Mouse (Mus musculus): Measurements from ENCODE around the gene Otp.

Otp gene

DNA sequence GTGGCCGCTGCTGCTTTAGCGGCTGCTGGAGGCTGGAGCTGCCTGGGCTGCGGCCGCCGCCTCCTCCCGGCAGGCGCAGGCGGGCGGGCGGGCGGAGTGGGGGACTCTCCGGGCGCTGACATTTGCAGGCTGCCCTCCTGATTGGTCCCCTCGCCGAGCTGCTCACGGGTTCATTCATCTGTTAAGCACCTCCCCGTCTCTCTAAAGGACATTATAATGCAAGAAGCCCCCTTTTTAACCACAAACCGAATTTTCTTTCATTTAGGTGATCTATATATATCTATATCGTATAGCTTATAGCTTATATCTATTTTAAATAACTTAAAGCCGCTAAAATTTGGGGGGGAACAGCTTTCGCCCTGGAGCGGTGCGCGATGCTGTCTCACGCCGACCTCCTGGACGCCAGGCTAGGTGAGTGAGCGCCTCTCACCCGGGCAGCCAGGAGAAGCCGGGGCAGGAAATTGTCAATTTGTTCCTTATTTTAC is at the start of gene Otp:
TSS of gene Otp (plus strand) at position 207 of the 485 bp plus-strand sequence.
- in situ Hi-C loops (cut with MboI, MseI), result loop anchor here (10.0 kb wide), 1 partner anchor 161 kb away; no protein-coding TSS in a partner anchor

DNA sequence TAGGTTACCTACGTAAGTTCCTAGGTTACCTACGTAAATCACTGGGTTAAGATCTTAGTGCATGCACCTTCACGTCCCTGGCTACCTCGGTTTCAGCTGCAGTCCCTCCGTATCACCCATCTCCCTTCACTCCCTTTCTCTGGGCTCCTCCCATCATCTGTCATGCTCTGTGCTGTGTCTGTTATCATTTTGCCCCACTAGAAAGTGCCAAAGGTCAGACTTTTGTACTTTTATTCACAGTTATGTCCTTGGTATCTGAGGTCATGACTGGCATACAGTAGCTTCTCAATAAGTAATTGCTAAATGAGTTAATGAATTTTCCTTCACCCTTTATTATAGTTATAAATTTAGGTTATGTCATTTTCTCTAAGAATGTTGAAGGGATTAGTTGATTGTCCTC is 49.0 kb upstream of the Otp start:
- in situ Hi-C loops (cut with MboI, MseI), result no loop called here

DNA sequence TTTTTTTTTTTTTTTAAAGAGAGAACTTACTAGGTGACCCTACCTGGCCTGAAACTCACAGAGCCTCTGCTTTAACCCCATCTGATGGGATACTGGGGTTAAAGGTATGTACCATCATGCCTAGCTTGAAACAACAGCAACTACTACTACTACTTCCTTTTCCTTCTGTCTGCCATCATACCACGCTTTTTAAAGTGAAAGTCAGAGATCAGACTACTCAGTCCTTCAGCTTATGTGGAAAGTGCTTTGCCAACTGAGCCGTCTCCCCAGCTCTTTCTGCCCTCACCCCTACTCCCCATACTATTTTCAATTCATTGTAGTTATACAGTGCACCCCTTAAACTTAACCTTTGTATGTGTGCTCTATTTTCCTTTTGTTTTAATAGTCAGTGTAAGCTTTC is 48.4 kb upstream of the Otp start:
- in situ Hi-C loops (cut with MboI, MseI), result no loop called here

DNA sequence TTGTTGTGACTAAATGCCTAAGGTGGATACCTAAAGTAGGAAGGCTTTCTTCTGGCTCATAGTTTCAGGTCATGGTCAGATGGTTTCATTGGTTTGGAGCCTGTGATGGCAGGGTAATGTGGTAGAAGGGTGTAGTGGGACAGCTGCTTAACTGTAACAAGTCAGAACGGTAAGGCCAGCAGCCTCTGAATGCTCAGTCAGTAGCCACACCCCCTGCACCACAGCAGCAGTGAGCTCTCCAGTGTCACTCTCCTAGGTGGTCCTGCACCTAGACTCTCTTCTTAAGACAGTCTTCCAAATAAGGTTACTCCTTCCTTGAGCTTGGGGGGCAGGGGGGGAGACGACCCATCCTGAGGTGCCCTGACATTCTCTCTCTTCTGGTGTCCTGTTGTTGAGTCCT is 47.6 kb upstream of the Otp start:
- in situ Hi-C loops (cut with MboI, MseI), result no loop called here

DNA sequence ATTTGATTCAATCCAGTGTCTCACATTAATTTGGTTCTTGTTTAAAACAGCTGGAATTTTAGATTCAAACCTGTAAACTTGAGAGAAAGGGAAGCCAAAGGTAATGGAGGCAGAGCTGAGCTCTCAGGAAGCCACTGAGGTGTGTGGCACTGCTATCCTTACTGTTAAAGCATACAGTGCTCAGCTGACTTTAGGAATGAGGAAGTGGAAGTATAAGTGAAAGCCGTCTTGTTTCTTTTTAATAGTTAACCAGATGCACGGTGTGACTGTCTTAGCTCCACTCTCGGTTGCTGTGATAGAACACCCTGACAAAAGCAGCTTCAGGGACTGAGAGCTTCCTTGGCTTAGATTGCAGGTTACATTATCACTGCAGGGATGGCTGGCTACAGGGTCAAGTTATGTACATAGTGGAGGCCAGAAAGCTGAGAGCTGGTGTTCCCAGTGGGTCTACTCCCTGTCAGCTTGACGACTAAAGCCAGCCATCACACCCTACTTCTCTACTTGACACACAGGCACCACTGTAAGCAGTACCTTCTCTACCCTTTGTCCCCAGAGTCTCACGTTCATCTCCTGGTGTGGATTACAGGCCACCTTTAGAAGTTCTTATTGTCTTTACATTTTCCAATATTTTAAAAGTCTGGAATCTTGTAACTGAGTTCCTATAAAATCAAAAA is 37.2 kb upstream of the Otp start:
- in situ Hi-C loops (cut with MboI, MseI), result no loop called here

DNA sequence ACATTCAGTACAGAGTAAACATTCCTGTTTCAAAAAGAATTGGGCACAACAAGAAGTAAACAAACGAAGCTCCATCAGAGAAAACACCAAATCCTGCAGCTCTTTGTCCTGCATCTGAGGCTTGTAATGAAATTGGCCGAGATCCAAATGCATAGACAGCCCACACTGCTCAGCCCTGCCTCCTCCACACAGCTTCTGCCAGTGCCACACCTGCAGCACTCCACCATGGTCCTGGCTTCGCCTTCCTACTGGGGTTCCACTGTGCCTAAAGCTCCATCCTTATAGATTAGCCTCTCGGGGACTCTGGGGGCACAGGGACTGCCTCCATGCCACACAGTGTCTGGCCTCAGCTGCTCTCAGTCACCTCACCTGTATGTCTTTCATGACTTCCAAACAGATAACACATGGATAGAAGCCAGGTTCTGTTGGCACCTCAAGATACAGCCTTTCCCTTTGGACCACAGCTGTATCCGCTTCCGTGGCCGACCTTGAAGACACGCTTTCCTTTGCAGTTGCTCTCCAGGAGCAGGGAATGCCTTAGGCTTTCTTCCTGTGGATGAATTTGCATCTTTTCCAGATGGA is 36.6 kb upstream of the Otp start:
- in situ Hi-C loops (cut with MboI, MseI), result no loop called here

DNA sequence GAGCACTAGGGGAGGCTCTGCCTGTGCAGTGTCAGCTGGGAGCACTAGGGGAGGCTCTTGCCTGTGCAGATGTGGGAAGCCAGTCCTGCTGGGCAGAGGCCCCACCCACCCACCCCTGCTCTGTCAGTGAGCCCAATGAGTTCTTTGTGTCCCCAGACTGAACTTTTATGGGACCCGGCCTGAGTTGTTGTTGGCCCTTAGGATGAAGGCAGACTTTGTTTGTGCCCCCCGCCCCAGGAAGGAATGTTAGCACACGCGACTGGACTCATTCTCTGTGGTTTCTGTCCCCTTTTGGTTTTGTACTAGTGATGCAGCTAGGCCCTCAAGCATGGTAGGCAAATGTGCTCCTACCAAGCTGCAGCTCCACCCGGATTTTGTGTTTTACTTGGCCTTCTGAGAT is 32.2 kb upstream of the Otp start:
- in situ Hi-C loops (cut with MboI, MseI), result no loop called here

DNA sequence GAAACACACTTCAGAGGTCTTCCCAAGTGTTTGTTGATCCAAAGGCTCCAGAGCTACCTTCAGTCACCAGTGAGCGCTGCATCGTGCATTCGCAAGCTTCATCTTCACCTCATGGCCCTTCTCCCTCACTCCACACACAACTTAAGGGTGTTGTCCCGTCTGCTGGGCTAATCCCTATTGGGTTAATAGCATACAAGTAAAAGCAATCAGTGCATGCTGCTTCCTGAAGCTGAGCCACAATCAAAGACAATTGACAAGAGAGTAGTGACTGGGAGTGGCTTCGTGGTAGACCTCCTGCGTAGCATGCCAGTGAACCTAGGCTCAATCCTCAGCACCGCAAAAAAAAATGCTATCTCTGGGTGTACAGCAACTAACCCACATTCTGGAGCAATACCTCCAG is 27.5 kb upstream of the Otp start:
- in situ Hi-C loops (cut with MboI, MseI), result no loop called here

DNA sequence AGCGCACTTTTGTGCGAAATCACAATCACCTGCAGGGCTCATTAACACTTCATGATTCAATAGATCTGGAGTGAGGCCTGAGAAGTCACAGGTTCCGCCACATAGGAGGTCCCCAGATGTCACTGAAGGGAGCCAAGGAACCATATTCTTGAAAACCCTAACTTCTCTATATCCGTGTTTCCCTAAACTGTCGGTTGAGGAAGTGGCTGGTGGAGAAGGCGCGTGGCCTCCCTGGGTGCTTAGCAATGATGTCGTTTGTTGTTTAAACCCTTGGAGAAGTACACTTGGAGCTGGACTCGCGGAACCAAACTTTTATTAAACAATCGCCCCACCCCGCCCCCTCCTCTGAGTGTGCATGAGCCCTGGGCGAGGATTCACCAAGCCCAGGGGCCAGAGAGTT is 26.1 kb upstream of the Otp start:
- in situ Hi-C loops (cut with MboI, MseI), result no loop called here

DNA sequence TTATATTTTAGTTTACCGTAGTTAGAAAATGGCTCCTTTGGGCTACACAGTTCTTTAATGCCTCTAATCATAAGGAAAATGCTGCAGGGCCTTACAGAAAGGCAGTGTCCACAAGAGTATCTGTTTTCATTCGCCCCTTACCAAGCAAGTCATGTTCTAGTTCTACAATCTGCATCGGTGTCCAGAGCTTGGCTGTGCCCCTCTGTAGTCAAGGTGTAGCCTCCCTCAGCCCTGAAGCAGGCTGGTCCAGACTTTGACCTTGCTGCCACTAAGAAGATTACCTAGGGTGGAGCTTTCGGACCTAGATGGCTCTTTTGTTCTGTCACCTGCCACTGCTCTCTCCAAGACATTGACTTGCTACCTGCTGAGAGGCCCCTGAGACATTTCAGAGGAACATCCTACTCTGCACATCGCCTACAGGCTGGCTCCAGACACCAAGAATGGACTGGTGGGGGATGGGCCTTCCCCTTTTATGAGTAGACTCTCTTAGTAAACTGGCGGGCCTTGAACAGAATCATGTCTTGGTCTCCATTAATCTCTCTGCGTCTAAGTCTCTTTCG is 17.3 kb upstream of the Otp start:
- in situ Hi-C loops (cut with MboI, MseI), result no loop called here

DNA sequence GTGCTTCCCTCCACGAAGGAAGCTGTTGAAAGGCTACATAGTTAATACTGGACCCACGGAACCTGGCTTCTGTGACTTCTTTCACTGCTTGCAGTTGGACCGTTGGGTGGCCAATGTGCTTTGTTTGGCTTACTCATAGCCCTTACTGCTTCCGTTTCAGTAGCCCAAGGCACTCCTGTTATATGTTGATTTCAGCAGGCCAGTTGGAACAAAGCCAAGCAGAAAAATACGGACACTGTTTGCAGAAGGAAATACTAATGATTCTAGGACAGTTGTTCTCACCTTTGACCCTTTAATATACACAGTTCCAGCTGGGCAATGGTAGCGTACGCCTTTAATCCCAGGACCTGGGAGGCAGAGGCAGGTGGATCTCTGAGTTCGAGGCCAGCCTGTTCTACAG is 16.1 kb upstream of the Otp start:
- in situ Hi-C loops (cut with MboI, MseI), result no loop called here

DNA sequence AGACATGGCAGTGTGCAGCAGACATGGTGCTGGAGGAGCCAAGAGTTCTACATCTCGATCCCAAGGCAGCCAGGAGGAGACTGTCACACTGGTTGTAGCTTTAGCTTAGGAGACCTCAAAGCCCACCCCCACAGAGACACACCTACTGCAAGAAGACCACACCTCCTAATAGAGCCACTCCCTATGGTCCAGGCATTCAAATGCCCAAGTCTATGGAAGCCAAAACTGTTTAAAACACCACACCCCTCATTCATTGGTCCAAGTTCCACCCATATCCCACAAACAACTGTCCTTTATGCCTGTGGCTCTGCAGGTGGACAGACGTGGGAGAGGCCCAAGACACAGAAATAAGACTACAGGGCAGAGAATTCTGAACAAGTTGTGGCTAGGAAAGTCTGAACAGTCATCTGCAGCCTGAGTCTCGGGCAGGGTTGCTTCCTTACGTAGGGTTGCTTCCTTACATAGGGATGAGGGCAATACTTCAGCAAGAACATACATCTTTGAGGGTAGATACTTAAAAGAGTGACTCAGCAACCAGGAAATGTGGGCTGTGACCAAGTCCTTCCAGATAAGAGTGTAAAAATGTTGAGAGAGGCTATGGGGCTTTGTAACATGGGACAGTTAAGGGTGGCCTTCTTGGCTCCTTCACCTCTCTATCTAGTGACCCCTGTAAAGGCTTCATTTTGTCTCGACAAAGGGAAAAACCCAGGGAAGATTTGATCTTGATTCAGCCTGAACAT is 12.7 kb upstream of the Otp start:
- in situ Hi-C loops (cut with MboI, MseI), result no loop called here

DNA sequence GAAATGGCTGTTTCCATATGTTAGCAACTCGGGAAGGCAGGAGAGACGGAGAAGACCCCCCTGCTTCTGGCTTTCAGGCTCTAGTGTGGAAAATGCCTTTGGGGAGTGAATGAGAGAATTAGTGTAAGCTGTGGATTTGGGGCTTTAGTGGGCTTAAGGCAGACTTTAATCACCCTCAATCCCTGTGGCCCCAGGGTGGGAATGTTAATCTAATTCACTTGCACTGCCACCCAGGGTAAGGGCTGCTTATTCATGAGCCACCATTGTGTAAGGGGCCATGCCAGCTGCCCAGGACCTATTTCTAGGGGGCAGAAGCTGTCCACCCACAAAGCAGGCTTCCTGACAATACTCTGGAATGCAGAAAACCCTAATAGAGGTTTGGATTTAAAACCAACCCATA is 8.5 kb upstream of the Otp start:
- in situ Hi-C loops (cut with MboI, MseI), result no loop called here

DNA sequence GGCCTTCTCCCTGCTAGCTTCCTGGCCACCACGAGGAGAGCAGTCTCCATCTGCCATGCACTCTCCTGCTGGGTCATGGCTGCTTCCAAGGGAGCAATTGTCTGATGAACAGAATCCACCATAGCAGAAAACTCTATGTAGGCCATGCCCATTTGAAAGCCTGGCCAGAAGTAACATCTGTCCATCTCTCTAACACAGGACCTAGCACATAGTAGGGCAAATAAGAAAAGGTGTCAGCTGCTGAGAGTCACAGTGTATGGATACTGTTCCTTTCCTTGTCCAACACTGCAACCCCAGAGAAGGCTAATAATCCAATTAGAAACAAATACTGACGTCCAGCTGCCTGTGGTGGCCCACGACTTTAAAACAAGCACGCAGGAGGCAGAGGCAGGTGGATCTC is 7.6 kb upstream of the Otp start:
- in situ Hi-C loops (cut with MboI, MseI), result no loop called here

DNA sequence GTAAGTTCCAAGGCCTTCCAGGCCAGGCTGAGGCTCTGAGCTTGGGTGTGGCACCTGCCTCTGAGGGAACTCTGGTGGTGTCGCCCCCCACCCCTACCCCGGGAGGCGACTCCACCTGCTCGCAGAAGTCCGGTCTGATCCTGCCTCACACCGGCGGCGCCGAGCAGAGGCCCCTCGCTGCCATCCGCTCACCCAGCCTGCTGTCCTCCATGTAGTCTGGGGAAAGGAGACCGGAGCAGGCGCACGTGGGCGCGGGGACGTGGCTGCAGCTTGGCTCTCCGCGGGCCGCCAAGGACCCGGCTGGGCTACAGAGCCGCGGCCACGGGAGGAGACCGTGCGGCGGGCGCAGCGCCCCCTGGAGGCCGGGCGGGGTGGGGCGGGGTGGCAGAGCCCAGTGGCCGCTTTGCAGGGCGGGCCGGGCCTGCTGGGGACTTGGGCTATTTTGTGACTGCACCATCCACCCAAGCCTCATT is 6.9 kb upstream of the Otp start:
- in situ Hi-C loops (cut with MboI, MseI), result no loop called here

DNA sequence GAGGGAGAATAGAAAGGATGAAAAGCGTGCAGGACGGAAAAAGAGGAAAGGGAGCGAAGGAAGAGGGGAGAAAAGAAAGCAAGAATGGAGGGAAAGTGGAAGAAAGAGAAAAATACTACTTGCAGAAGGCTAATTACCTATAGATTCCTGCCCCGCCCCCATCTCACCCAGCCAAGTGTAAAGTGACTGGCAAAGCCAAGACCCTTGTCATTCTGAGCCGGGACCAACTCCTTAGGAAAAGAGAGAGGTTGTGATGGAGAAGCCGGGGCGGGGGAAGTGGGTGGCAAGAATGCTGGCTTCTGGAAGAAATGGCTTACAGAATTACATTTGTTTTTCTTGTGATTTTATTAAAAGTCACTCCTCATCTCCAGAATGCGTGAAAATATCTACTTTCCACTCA is 5.9 kb upstream of the Otp start:
- in situ Hi-C loops (cut with MboI, MseI), result no loop called here

DNA sequence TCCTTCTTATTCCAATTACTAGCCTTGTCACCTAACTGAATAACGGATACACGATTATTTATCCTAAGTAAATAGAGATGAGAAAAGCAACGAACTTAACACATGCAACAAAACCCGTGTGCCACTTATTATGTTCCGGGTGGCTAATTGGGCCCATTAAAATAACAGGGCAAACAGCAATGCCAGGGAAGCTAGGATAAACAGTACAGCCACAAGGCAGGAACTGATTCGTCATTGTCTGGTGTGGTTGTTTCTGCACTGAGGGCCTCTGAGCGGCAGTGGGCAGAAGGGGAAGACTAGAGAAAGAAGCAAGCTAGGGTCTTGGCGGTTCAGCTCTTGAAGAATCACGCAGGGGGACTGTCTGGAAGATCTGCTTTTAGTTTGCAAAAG is 5.3 kb upstream of the Otp start:
- in situ Hi-C loops (cut with MboI, MseI), result loop anchor here (10.0 kb wide), 1 partner anchor 155 kb away; no protein-coding TSS in a partner anchor

DNA sequence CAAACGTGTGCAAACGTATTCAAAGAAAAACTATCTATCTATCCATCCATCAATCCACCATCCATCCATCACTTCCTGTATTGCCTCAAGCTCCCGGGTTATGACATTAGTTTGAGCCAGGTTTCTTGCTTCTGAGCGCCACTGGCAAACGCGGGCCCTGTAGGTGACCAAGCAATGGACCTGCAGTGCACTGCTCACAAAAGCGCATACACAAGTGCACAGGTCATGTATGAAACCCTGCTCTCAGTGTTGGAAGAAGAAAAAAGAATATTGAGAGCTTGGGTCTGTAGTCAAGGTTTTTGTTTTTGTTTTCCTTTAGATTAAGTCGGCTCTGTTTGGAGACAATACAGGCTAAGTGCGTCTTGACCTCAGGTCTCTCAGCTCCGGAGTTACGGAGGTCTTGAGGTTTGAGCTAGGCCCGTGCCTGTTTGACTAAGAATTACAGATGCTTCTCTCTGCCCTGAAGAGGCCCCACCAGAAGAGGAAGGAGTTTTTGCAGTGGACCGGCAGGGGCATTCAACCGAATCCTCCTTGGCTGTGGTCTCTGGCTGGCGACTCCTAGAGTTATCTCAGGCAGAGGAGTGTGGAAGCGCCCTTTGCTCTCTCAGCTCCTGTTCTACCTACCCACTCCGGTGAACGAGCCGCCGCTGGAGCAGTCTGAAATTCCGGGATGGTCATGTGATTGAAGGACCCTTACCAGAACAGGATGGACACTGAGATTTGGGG is 4.8 kb upstream of the Otp start:
- in situ Hi-C loops (cut with MboI, MseI), result loop anchor here (10.0 kb wide), 1 partner anchor 156 kb away; no protein-coding TSS in a partner anchor

DNA sequence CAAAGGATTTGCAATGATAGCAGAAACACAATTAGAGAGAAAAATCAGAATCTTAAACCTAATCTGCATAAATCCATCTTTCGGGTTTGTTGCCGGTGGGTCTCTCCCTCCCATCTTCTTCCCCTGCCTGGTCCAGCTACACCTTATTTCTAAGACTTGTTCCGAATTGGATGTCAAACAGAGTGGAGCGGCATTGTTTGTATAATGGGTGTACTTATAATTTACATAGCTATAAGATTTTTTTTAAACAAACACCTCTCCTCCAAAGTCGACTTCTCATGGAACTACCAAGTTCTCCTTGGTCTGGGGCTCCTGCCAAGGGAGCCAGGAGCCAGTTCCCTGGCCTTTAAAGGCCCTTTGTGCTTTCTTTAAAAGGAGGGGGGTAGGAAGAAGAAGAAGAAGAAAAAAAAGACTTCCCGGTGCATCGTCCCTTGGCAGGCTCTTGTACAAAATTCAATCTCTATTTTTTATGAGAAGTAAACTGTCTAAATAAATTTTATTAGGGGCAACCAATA is 3.5 kb upstream of the Otp start:
- in situ Hi-C loops (cut with MboI, MseI), result loop anchor here (10.0 kb wide), 1 partner anchor 157 kb away; no protein-coding TSS in a partner anchor

DNA sequence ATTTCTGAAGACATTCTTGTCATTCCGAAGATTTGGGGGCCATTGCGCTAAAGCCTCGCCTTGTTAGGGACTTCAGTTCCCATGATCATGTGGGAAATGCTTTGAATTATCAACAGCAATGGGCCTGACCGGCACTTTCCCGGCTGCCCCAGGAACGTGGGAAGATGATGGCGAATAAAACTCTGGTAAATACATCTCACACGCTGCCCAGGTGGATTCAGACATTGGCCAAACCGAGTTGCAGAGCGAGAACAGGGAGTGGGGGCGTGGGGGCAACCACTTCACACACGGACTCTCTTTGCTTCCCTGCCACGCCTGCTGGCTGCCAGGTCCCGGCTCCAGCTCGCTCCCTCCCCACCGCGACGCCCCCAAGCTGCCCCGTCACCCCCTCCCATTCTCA is 3.0 kb upstream of the Otp start:
- in situ Hi-C loops (cut with MboI, MseI), result loop anchor here (10.0 kb wide), 1 partner anchor 158 kb away; no protein-coding TSS in a partner anchor
